Mouse (Mus musculus): ENCODE measurements around the gene Fam173b. TPM values are rescaled to one million over a fixed set of nuclear protein-coding genes. Genes with fewer than 3 reads are reported as not detected.
A peak's percentile ranks its signal among the peaks of the same experiment; 100 is the strongest.
"Not testable (repeated sequence)": the region's sequence is repeated elsewhere in the genome, so short reads cannot be mapped to it uniquely, and the experiment has no call there.

Gene Fam173b
- polyA plus RNA-seq, 1 experiment from 2014 or later: 11.6 TPM

GRCm38 (mm10) chr15:31570959-31571358 lies 30.7 kb upstream of the Fam173b start:
- 89% methylated on average over 8 of the region's 8 CpGs for WGBS
- no peak overlapping the region for H3K9ac ChIP-seq (replicated peaks)

GRCm38 (mm10) chr15:31571906-31572722 lies 29.5 kb upstream of the Fam173b start:
- 90% methylated on average over 16 of the region's 16 CpGs for WGBS
- no peak for ATAC-seq (ENCODE audit: low FRiP score)
- H3K27ac ChIP-seq (replicated peaks): no peak overlapping the region
- H3K9me3 ChIP-seq (replicated peaks): no peaks in the 10 kb centered on the region
- no peak overlapping the region for H3K9ac ChIP-seq (replicated peaks)
- 0 out of 2 replicates have a peak, but pooled peaks cover 5% of the 10 kb centered on the region for H3K4me1 ChIP-seq
- no peaks in the 10 kb centered on the region for H3K36me3 ChIP-seq
- H3K4me2 ChIP-seq: no peak overlapping the region
- no peaks in the 10 kb centered on the region for H3K27me3 ChIP-seq (replicated peaks)
- no peak overlapping the region for H3K4me3 ChIP-seq (replicated peaks)

More at GRCm38 (mm10) chr15:31570959-31571358, 30.7 kb upstream of the Fam173b start:
- H3K27ac ChIP-seq (replicated peaks): no peak overlapping the region
- H3K4me2 ChIP-seq: no peak overlapping the region
- 0 out of 2 replicates have a peak, but pooled peaks cover 5% of the 10 kb centered on the region for H3K4me1 ChIP-seq
- no peaks in the 10 kb centered on the region for H3K27me3 ChIP-seq (replicated peaks)
- no peak overlapping the region for H3K4me3 ChIP-seq (replicated peaks)
- ATAC-seq (ENCODE audit: low FRiP score): no peak
- no peaks in the 10 kb centered on the region for H3K9me3 ChIP-seq (replicated peaks)
- no peaks in the 10 kb centered on the region for H3K36me3 ChIP-seq

- H3K9me3 ChIP-seq (replicated peaks): no peaks in the 10 kb centered on the region
- no peaks in the 10 kb centered on the region for H3K27me3 ChIP-seq (replicated peaks)
- H3K36me3 ChIP-seq: no peaks in the 10 kb centered on the region
- no peak overlapping the region for H3K4me2 ChIP-seq
- 0 out of 2 replicates have a peak, but pooled peaks cover 5% of the 10 kb centered on the region for H3K4me1 ChIP-seq
- WGBS: 89% methylated on average over 4 of the region's 4 CpGs
- no peak overlapping the region for H3K9ac ChIP-seq (replicated peaks)
- no peak overlapping the region for H3K4me3 ChIP-seq (replicated peaks)
- no peak for ATAC-seq (ENCODE audit: low FRiP score)
- H3K27ac ChIP-seq (replicated peaks): no peak overlapping the region
These were observed 28.4 kb upstream of the Fam173b start for GRCm38 (mm10) chr15:31573287-31573686.

DNA sequence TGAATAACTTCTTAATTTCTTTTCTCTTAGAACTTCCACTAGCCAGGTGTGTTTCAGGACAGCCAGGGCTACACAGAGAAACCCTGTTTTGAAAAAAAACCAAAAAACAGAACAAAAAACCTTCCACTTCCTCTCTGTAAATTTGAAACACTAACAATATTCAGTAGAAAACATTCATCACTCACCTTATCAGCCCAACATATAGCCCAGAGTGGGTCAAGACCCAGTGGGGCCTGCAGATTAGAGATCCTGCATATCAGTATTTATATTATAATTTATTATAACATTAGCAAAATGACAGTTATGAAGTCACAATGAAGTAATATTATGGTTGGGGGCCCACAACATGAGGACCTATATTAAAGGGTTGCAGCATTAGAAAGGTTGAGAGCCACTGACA lies 28.0 kb upstream of the Fam173b start:
- no peak overlapping the region for H3K4me2 ChIP-seq
- H3K27ac ChIP-seq (replicated peaks): no peak overlapping the region
- no peak overlapping the region for H3K9ac ChIP-seq (replicated peaks)
- ATAC-seq (ENCODE audit: low FRiP score): no peak
- H3K36me3 ChIP-seq: no peaks in the 10 kb centered on the region
- H3K4me3 ChIP-seq (replicated peaks): no peak overlapping the region
- H3K27me3 ChIP-seq (replicated peaks): no peaks in the 10 kb centered on the region
- 0 out of 2 replicates have a peak, but pooled peaks cover 1% of the 10 kb centered on the region for H3K4me1 ChIP-seq
- H3K9me3 ChIP-seq (replicated peaks): no peaks in the 10 kb centered on the region

DNA sequence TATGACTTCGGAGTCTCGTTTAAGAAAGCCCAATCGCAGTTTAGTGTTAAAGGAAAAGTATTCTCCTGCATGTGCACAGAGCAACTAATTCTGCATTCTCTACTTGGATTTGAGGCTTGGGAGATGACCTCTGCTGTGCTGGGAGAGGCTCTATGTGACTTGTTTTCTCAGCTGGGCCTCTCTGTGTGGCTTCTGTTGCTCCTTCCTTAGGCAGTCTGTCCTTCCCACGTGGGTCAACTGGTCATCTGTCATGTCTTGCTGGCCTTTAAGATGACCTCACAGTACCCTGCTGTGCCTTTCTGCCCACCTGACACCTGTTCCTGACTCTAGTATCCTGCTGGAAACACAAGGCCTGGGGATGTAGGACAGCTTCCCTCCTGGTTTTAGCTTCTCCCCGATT lies 25.6 kb upstream of the Fam173b start:
- H3K27ac ChIP-seq (replicated peaks): no peak overlapping the region
- no peaks in the 10 kb centered on the region for H3K27me3 ChIP-seq (replicated peaks)
- H3K36me3 ChIP-seq: no peaks in the 10 kb centered on the region
- no peak overlapping the region for H3K9ac ChIP-seq (replicated peaks)
- WGBS: 75% methylated on average over 5 of the region's 5 CpGs
- no peak overlapping the region for H3K4me2 ChIP-seq
- H3K9me3 ChIP-seq (replicated peaks): no peaks in the 10 kb centered on the region
- no peak for ATAC-seq (ENCODE audit: low FRiP score)
- H3K4me1 ChIP-seq: no peaks in the 10 kb centered on the region
- H3K4me3 ChIP-seq (replicated peaks): no peak overlapping the region

GRCm38 (mm10) chr15:31581086-31581485 lies 20.6 kb upstream of the Fam173b start:
- not testable (repeated sequence) for H3K9ac ChIP-seq (replicated peaks); H3K27me3 ChIP-seq (replicated peaks); H3K36me3 ChIP-seq; H3K4me2 ChIP-seq; H3K4me1 ChIP-seq; H3K4me3 ChIP-seq (replicated peaks); H3K27ac ChIP-seq (replicated peaks); H3K9me3 ChIP-seq (replicated peaks); ATAC-seq (ENCODE audit: low FRiP score)
- WGBS: 98% methylated on average over 2 of the region's 2 CpGs

DNA sequence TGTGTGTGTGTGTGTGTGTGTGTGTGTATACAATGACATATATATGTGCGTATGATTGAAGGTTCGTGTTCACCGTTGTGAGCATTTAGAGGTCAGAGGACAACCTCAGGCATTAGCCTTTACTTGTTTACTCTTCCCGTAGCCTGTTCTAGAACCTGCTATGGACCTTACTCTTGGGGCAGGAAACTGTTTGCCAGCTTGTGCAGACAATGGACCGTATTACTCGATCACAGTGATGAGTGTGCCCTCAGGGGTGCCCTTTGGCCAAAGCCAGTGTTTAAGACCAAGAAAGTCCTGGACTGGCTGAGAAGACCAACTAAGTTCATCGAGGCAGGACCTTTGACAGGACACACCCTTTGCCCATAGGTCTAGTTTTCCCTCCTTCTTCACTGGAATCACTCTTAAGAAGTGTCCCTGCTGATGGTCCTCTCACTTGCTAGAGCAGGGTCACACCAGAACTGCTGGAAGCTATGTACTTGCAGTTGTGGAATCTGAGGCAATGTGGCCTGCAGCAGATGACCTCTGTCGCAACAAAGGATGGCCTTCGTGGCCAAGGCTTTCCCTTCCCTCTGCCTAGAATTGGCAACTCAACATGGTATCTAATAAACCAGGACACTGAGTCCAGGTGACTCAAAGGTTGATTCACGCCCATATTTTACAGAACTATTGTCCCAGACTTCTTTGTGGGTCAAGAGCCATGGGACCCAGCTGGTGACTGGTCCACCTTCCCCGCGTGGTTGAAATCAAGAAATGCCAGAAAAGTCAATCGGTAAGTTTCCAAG lies 18.2 kb upstream of the Fam173b start:
- Histone ChIP-seq H3K27ac (replicated peaks) (no peak overlapping the region), H3K9ac (replicated peaks) (no peak overlapping the region), H3K4me2 (no peak overlapping the region), H3K4me1 (no peaks in the 10 kb centered on the region), H3K9me3 (replicated peaks) (no peaks in the 10 kb centered on the region), H3K36me3 (no peaks in the 10 kb centered on the region), H3K4me3 (replicated peaks) (no peak overlapping the region), H3K27me3 (replicated peaks) (no peaks in the 10 kb centered on the region)
- no peak for ATAC-seq (ENCODE audit: low FRiP score)
- WGBS: 95% methylated on average over 13 of the region's 13 CpGs

GRCm38 (mm10) chr15:31585238-31585637 lies 16.4 kb upstream of the Fam173b start:
- no peak for ATAC-seq (ENCODE audit: low FRiP score)
- no peaks in the 10 kb centered on the region for H3K4me1 ChIP-seq
- H3K36me3 ChIP-seq: peaks cover 14% of the 10 kb centered on the region
- no peak overlapping the region for H3K4me3 ChIP-seq (replicated peaks)
- no peak overlapping the region for H3K4me2 ChIP-seq
- H3K27ac ChIP-seq (replicated peaks): no peak overlapping the region
- 88% methylated on average over 7 of the region's 7 CpGs for WGBS
- no peaks in the 10 kb centered on the region for H3K27me3 ChIP-seq (replicated peaks)
- no peaks in the 10 kb centered on the region for H3K9me3 ChIP-seq (replicated peaks)
- H3K9ac ChIP-seq (replicated peaks): no peak overlapping the region

DNA sequence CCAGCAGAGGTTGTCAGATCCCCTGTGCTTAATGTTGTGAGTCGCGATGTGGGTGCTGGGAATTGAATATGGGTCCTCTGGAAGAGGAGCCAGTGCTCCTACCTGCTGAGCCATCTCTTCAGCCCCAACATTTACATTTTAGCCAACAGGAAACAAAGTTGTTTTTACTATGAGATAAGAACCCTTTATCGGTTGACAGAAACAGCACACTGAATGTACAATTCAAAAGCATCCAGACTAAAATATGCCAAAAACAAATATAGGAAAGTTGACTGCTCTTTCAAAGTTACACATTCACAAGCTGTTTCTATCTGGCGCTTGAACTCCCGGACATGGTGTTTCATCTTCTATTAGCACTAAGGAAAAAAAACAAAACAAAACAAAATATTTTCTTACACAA lies 15.6 kb upstream of the Fam173b start:
- no peak overlapping the region for H3K4me3 ChIP-seq (replicated peaks)
- no peak overlapping the region for H3K27ac ChIP-seq (replicated peaks)
- H3K4me2 ChIP-seq: no peak overlapping the region
- no peak for ATAC-seq (ENCODE audit: low FRiP score)
- H3K9ac ChIP-seq (replicated peaks): no peak overlapping the region
- no peaks in the 10 kb centered on the region for H3K4me1 ChIP-seq
- no peaks in the 10 kb centered on the region for H3K9me3 ChIP-seq (replicated peaks)
- no peaks in the 10 kb centered on the region for H3K27me3 ChIP-seq (replicated peaks)
- peaks cover 23% of the 10 kb centered on the region for H3K36me3 ChIP-seq
- WGBS: 86% methylated on average over 5 of the region's 5 CpGs

- no peak overlapping the region for H3K4me3 ChIP-seq (replicated peaks)
- no peaks in the 10 kb centered on the region for H3K9me3 ChIP-seq (replicated peaks)
- no peaks in the 10 kb centered on the region for H3K4me1 ChIP-seq
- ATAC-seq (ENCODE audit: low FRiP score): peak; percentile 65; the same call in 1 of the 2 replicates
- H3K27me3 ChIP-seq (replicated peaks): no peaks in the 10 kb centered on the region
- no peak overlapping the region for H3K9ac ChIP-seq (replicated peaks)
- no peak overlapping the region for H3K4me2 ChIP-seq
- no peak overlapping the region for H3K27ac ChIP-seq (replicated peaks)
- 3% methylated on average over 4 of the region's 4 CpGs for WGBS
- peaks cover 27% of the 10 kb centered on the region for H3K36me3 ChIP-seq
These were observed 15.1 kb upstream of the Fam173b start for GRCm38 (mm10) chr15:31586519-31586918.

- Histone ChIP-seq H3K4me1 (no peaks in the 10 kb centered on the region), H3K4me2 (no peak overlapping the region), H3K36me3 (peaks cover 40% of the 10 kb centered on the region), H3K9me3 (replicated peaks) (no peaks in the 10 kb centered on the region), H3K9ac (replicated peaks) (no peak overlapping the region), H3K27ac (replicated peaks) (no peak overlapping the region), H3K27me3 (replicated peaks) (no peaks in the 10 kb centered on the region), H3K4me3 (replicated peaks) (no peak overlapping the region)
- 80% methylated on average over 2 of the region's 2 CpGs for WGBS
- ATAC-seq (ENCODE audit: low FRiP score): no peak
These were observed 13.9 kb upstream of the Fam173b start for GRCm38 (mm10) chr15:31587789-31588188.

All from neural tube, embryonic 15.5 days (tissue).